Mouse (Mus musculus) skeletal muscle tissue, postnatal 0 days (tissue): Measurements from ENCODE around the gene Rgn. TPM values are rescaled to one million over a fixed set of nuclear protein-coding genes. Genes with fewer than 3 reads are reported as not detected.

Experiments used
- polyA plus RNA-seq: library from polyadenylated mRNA; unstranded; fragments of >200 nt; fragmentation: Nextera tagmentation; extraction: Ambion mirVana; gene quantifications from 2 replicates; pipeline ENCODE4 v1.2.1, GENCODE M21; 2015

The Rgn gene
- 0.53 and 0.60 TPM in 2 replicates for polyA plus RNA-seq

GRCm38 (mm10) chrX:20549532-20549931 lies at the start of gene Rgn:
Gene Rgn (plus strand): TSS chrX:20549787.

Other genes with a start within 250 kb of the Rgn start
- gene Rp2, start 185.3 kb upstream of the Rgn start, polyA plus RNA-seq, result 4.9 and 5.8 TPM in 2 replicates
- 0.89 and 1.1 TPM in 2 replicates for gene Jade3, start 124.1 kb upstream of the Rgn start, polyA plus RNA-seq
- gene Rbm10, start 67.7 kb downstream of the Rgn start, polyA plus RNA-seq, result 17.5 and 19.1 TPM in 2 replicates
- 497 and 549 TPM in 2 replicates for gene Ndufb11, start 67.8 kb downstream of the Rgn start, polyA plus RNA-seq
- gene Uba1, start 108.5 kb downstream of the Rgn start, polyA plus RNA-seq, result 71.8 and 80.6 TPM in 2 replicates
- gene Cdk16, start 138.2 kb downstream of the Rgn start, polyA plus RNA-seq, result 113 and 114 TPM in 2 replicates
- 16.6 and 17.0 TPM in 2 replicates for gene Usp11, start 154.1 kb downstream of the Rgn start, polyA plus RNA-seq
- gene Araf, start 248.0 kb downstream of the Rgn start, polyA plus RNA-seq, result 116 and 122 TPM in 2 replicates